Mouse (Mus musculus) cerebral cortex, adult 2 months (tissue): ENCODE results near the gene Crip1.

Source experiments
- WGBS: fragments of 180-500 bp; shearing (Covaris S2); methylation state at CpG from one replicate; pipeline ENCODE4 v1.1.7; 2018; 5-methylcytosine and 5-hydroxymethylcytosine counted together

The Crip1 gene

DNA sequence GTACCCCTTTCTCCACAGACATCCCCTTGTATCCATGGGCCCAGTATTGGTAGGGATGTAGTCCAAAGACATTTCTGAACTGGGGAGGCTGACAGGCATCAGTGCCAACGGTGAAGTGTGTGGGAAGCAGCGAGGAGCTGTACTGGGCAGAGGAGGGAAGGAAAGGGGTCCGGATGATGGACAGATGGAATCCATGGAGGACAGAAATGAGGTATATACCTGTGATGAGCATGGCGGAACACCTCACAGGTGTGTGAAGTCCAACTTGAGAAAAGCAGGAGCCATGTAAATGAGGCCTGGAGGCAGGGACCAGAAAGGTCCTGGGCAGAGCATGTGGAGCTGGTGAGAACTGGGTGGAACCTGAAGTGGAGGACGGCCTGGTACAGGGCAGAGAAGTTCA is 525 bp upstream of the Crip1 start:
- 63% methylated on average over 5 of the region's 5 CpGs for WGBS

- WGBS = 59% methylated on average over 8 of the region's 8 CpGs
These were observed 1.4 kb downstream of the Crip1 start for GRCm38 (mm10) chr12:113147481-113147880.

- WGBS = 68% methylated on average over 16 of the region's 16 CpGs
These were observed 2.4 kb downstream of the Crip1 start for GRCm38 (mm10) chr12:113148381-113149035.

- WGBS = 77% methylated on average over 4 of the region's 4 CpGs
These were observed 3.2 kb downstream of the Crip1 start for GRCm38 (mm10) chr12:113149341-113149740.

DNA sequence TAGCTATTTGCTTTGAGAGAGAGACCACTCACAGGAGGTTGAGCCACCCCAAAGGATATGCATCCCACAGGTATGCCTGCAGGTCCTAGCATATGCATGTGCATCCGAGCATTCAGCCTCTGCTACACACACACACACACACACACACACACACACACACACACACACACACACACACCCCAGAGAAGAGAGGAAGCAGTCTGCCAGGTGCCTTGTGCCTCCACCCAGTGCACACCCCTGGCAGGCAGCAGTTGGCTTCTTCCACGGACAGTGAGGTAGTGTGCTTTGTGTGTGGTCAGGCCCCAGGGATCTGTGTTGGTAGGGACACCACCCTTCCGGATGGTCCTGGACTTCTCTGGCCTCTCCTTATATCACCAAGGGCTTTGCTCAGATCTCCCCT is 3.8 kb downstream of the Crip1 start:
- WGBS = 88% methylated on average over 3 of the region's 3 CpGs

DNA sequence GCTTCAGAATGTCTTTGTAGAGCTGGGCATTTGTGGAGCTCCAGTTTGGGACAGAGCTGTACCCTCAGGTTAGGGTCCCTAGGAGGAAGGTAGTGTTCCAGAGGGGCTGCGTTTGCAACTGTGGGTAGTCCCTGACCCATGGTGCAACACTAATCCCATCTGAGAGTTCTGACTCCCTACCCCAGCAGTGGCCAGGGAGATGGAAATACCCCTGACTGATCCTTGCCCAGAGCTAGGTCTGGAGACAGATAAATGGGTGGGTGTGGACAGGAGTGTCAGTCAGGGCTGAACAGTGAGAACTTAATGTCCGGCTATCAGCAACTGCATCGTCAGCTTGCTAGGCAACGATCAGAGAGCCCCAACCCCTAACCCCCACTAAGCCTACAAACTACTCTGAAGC is 4.5 kb downstream of the Crip1 start:
- 96% methylated on average over 4 of the region's 4 CpGs for WGBS

DNA sequence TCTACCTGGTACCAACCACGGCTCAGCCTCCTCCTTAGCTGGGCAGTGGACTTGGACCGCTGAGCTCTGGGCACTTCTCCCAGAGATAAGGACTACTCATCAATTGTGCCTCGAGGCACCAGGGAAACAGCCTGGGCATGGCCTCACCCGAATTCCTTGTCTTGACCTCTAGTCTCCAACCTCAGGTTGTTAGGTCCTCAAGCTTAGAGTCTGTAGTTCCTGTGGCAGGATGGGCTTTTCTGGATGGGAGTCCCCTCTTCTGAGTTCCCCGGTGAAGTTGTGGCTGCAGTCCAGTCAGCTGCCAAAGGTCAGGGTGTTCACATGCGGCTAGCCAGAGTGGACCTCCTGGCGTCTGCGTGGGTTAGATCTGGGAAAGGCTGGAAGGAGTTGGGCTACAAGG is 4.9 kb downstream of the Crip1 start:
- 67% methylated on average over 8 of the region's 8 CpGs for WGBS

GRCm38 (mm10) chr12:113151661-113152271 is 5.7 kb downstream of the Crip1 start:
- 2% methylated on average over 36 of the region's 36 CpGs for WGBS

- 40% methylated on average over 19 of the region's 19 CpGs for WGBS
These were observed 6.2 kb downstream of the Crip1 start for GRCm38 (mm10) chr12:113152272-113152661.

DNA sequence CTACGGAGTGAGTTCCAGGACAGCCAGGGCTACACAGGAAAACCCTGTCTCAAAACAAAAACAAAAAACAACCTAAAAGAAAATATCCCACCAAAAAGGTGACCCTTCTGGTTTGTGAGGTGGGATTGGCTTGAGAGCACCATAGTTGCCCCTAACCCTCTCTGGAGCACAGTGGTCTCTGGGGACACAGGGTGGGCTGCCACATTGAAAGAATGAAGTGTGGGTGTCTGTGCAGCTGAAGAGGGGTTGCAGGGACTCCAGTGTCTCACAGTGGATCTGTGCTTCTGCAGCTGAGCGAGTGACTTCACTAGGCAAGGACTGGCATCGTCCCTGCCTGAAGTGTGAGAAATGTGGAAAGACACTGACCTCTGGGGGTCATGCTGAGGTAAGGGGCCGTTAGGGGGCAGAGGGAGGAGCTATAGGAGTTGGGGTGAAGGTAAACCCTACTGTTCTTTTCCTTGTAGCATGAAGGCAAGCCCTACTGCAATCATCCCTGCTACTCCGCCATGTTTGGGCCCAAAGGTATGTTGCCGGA is 6.9 kb downstream of the Crip1 start:
- 90% methylated on average over 6 of the region's 6 CpGs for WGBS

DNA sequence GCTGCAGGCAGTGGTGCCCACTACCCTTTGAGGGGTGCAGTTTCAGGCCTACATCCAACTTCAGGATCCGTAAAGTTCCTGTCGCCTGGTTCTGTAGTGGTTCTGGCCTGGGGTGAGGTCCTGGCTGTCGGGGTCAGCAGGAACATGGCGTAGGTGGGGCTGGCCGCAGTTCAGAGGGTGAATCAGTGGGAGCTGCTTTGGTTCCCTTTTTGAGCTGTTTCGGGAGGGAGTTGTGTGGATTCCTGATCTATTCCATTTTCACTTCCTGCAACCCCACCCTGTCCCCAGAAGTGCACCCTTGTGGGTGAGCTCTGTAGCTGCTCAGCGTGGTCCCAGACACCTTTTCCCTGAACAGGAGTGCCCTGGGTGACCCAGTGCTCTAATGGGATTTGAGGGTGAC is 7.9 kb downstream of the Crip1 start:
- 85% methylated on average over 7 of the region's 7 CpGs for WGBS

GRCm38 (mm10) chr12:113154747-113155075 is 8.6 kb downstream of the Crip1 start:
- WGBS = 88% methylated on average over 6 of the region's 6 CpGs

- WGBS = 6% methylated on average over 32 of the region's 32 CpGs
These were observed 9.1 kb downstream of the Crip1 start for GRCm38 (mm10) chr12:113155076-113155771.

GRCm38 (mm10) chr12:113155887-113156539 is 9.9 kb downstream of the Crip1 start, which contains the start of gene Tedc1:
Tedc1 (plus strand) TSS chr12:113156421.
- WGBS = under 1% methylated on average over 46 of the region's 46 CpGs

GRCm38 (mm10) chr12:113156540-113156929 is 10.4 kb downstream of the Crip1 start:
- WGBS = 1% methylated on average over 23 of the region's 23 CpGs

DNA sequence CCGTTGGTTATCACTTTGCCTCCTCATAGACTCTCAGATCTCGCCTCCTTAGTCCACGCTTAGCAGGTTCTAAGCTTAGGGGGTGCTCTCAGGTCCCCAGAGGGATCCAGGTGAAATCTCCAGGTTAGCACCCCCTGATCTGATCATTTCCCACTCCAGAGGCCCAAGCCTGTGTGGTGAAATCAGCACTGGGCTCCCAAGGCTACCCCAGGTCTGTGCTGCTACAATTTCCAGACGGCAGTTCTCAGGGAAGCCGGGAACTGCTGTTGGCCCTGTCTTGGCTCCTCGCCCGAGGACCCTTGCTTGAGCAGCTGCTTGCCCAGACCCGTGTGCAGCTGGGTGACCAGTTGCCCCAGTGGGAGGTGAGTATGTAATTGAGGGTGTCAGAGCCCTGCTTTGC is 10.9 kb downstream of the Crip1 start:
- WGBS = 29% methylated on average over 8 of the region's 8 CpGs

DNA sequence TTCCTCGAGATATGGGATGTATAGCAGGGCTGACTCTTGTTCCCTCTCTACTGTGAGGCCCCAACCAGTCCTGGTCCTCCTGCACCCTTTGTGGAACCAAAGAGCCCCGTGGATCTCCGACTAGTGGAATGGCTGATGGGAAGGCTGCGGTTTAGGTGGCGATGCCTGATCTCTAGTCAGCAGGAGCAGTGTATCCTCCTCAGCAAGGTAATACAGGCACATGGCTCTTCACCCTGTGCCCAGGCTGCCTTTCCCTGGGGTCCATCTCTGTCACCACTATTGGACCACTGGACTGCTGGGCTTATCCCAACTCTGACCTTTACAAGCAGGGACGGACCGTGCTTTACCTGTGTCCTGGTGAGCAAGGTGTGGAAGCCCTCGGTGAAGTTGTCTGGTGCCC is 11.4 kb downstream of the Crip1 start:
- WGBS = 87% methylated on average over 8 of the region's 8 CpGs

DNA sequence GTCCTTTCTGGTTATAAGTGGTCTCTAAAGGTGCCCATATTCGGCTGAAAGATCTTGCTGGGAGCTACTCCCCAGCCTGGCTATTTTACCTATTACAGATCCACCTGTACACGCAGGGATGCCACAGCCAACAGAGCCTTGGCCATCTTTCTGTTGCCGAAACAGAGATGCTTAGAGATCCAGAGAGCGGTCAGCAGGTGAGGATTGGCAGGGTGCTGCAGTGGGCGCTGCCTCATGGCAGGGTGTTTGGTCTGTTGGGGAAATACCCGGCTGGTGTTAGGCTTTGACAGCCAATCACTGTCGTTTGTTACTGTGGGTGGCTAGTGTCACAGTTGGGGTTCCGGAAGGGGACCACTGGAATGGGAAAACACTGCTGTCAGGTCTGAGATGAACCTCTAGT is 11.9 kb downstream of the Crip1 start:
- 94% methylated on average over 8 of the region's 8 CpGs for WGBS

- WGBS = 66% methylated on average over 11 of the region's 11 CpGs
These were observed 17.5 kb downstream of the Crip1 start for GRCm38 (mm10) chr12:113163561-113164006.

DNA sequence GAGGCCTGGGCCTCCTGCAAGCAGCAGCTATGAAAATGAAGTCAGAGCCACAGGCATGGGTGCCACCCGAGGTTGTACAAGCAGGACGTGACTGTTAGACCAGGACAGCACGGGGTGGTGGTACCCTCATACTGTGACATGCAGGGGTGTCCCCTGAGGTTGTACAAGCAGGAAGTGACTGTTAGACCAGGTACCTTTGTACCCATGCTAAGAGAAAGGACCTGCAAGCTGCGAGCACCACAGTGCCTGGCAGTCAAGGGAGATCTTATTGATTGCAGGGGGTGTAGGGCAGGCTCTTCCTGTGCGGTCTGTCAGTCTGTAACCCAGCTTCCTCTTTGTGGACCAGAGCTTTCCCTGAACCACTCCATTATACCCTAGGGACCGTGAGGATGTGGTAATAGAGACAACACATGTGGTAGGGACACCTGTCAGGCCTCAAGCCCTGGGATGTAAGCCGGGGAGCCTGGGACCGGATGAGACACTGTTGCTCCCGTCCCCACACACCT is 22.0 kb downstream of the Crip1 start:
- WGBS = 89% methylated on average over 9 of the region's 9 CpGs

DNA sequence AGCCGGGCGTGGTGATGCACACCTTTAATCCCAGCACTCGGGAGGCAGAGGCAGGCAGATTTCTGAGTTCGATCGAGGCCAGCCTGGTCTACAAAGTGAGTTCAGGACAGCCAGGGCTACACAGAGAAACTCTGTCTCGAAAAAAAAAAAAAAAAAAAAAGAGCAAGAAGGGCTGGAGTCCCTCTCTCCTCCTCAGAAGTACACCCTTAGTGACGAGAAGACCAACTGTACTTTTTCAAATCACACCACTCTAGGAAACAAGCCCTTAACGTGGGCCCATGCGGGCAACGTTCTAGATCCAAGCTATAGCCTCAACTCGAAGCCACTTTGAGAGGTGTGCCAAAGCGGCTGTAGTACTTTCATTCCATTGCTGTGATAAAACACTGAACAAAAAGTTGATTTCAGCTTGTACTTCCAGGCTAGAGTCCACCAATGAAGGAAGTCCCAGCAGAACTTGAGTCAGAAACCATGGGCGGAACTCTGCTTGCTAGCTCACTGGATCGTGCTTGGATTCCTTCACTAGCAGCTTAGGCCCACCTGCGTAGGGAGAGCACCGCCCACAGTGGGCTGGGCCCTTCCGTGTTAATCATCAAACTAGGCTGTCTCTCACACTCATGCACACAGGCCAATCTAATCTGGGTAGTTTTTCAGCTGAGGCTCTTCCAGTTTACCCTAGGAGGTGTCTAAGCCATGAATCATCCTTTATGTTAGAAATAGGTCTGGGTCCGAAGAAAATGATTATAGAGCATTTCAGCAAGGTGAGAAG is 31.0 kb downstream of the Crip1 start:
- 89% methylated on average over 18 of the region's 18 CpGs for WGBS
